8 mouse cellular contexts compared by ENCODE assay signal in the genomic region with DNA sequence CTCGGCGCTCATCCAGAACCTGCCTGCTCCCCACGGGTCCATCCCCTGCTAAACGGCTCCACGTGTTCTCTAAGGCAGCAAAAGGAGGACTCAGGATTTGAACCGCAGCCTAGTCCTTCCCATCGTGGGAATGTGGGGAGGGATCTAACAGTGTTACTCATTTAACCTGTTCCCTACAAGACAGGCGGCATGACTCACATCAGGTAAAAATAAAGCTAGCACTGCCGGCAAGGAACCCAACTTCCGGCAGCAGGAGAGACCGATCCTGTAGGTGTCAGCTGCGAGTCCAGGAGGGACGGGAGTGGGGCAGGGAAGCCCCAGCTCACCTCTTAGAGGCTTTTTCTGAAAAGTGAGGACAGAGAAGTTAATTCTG. TPM values are rescaled to one million over a fixed set of nuclear protein-coding genes. Genes with fewer than 3 reads are reported as not detected.
DNase-seq lines count a peak whose midpoint lies in the region; ATAC-seq and TF ChIP-seq lines count a peak whose summit lies in the region.

No protein-coding gene starts in this region.

- intact Hi-C loops in heart, postnatal 25 days (cut with DNase I), result no loop called here

- peak overlapping the region; percentile 35 for H3K4me3 ChIP-seq in embryonic facial prominence, embryonic 13.5 days
- peak overlapping the region; percentile 36 for H3K4me3 ChIP-seq in hindbrain, embryonic 16.5 days (ENCODE audit: low read length)
- H3K4me3 ChIP-seq in limb, embryonic 14.5 days (replicated peaks; ENCODE audit: low read length), result peak overlapping the region; percentile 29
- H3K4me3 ChIP-seq in midbrain, postnatal 0 days (ENCODE audit: low read depth, low read length), result peak overlapping the region; percentile 26

- H3K4me1 ChIP-seq in embryonic facial prominence, embryonic 13.5 days, result peaks cover 27% of the 10 kb centered on the region
- H3K4me1 ChIP-seq in hindbrain, embryonic 16.5 days (ENCODE audit: control insufficient read depth, insufficient read depth, low read depth, low read length), result peaks cover 3% of the 10 kb centered on the region; the same call in 1 of the 2 replicates
- H3K4me1 ChIP-seq in limb, embryonic 14.5 days (ENCODE audit: control insufficient read depth, insufficient read depth, low read length), result 0 out of 2 replicates have a peak, but pooled peaks cover 8% of the 10 kb centered on the region
- no peaks in the 10 kb centered on the region for H3K4me1 ChIP-seq in midbrain, postnatal 0 days (ENCODE audit: insufficient read depth, low read length)

- peak overlapping the region; percentile 62 for H3K4me2 ChIP-seq in embryonic facial prominence, embryonic 13.5 days
- peak overlapping the region; percentile 64 for H3K4me2 ChIP-seq in hindbrain, embryonic 16.5 days (ENCODE audit: low read length)
- peak overlapping the region; percentile 60 for H3K4me2 ChIP-seq in limb, embryonic 14.5 days (replicated peaks; ENCODE audit: low read depth, low read length, severe bottlenecking)
- peak overlapping the region; percentile 53 for H3K4me2 ChIP-seq in midbrain, postnatal 0 days (ENCODE audit: low read depth, low read length, poor library complexity, severe bottlenecking)

- peak overlapping the region; percentile 60 for H3K27ac ChIP-seq in embryonic facial prominence, embryonic 13.5 days
- H3K27ac ChIP-seq in hindbrain, embryonic 16.5 days (ENCODE audit: low read depth, low read length), result no peak overlapping the region
- no peak overlapping the region for H3K27ac ChIP-seq in limb, embryonic 14.5 days (replicated peaks; ENCODE audit: low read depth, low read length)
- no peak overlapping the region for H3K27ac ChIP-seq in midbrain, postnatal 0 days (ENCODE audit: low read depth, low read length)

- H3K27me3 ChIP-seq in embryonic facial prominence, embryonic 13.5 days, result peaks cover 13% of the 10 kb centered on the region
- H3K27me3 ChIP-seq in hindbrain, embryonic 16.5 days (replicated peaks; ENCODE audit: control insufficient read depth, insufficient read depth, low read length), result peaks cover 5% of the 10 kb centered on the region
- H3K27me3 ChIP-seq in limb, embryonic 14.5 days (ENCODE audit: control insufficient read depth, insufficient read depth, low read length), result no peaks in the 10 kb centered on the region
- peaks cover 4% of the 10 kb centered on the region; the same call in 1 of the 2 replicates for H3K27me3 ChIP-seq in midbrain, postnatal 0 days (ENCODE audit: insufficient read depth, low read length)

- 0 out of 2 replicates have a peak overlapping the region, but pooled peaks have one; percentile 41 for H3K9ac ChIP-seq in embryonic facial prominence, embryonic 13.5 days
- H3K9ac ChIP-seq in hindbrain, embryonic 16.5 days (ENCODE audit: low read depth, low read length), result no peak overlapping the region
- no peak overlapping the region for H3K9ac ChIP-seq in limb, embryonic 14.5 days (ENCODE audit: low read depth, low read length, severe bottlenecking)
- no peak overlapping the region for H3K9ac ChIP-seq in midbrain, postnatal 0 days (replicated peaks; ENCODE audit: low read length, poor library complexity, severe bottlenecking)

- TF ChIP-seq CTCF in midbrain, postnatal 0 days (IDR thresholded peaks at IDR 0.05), result no peak; the same call in 1 of the 2 replicates

- peaks cover 3% of the 10 kb centered on the region; the same call in 1 of the 2 replicates for H3K9me3 ChIP-seq in embryonic facial prominence, embryonic 13.5 days
- no peaks in the 10 kb centered on the region for H3K9me3 ChIP-seq in hindbrain, embryonic 16.5 days (ENCODE audit: control insufficient read depth, low read length)
- H3K9me3 ChIP-seq in limb, embryonic 14.5 days (ENCODE audit: control insufficient read depth, low read length), result peaks cover 3% of the 10 kb centered on the region; the same call in 1 of the 2 replicates
- no peaks in the 10 kb centered on the region for H3K9me3 ChIP-seq in midbrain, postnatal 0 days (ENCODE audit: low read length)

- peak; percentile 25 to 31 for DNase-seq in heart, adult 18-20 months
- no peak for DNase-seq in heart, postnatal 25 days (ENCODE audit: low spot score)
- DNase-seq in limb, embryonic 14.5 days (ENCODE audit: low spot score), result no peak
- DNase-seq in midbrain, postnatal 0 days (ENCODE audit: low spot score), result no peak
- DNase-seq in Muller cell, postnatal 12 days (ENCODE audit: inconsistent ontology term), result no peak
- no peak for DNase-seq in cerebellum, postnatal 36 days

- H3K36me3 ChIP-seq in embryonic facial prominence, embryonic 13.5 days, result no peaks in the 10 kb centered on the region
- no peaks in the 10 kb centered on the region for H3K36me3 ChIP-seq in hindbrain, embryonic 16.5 days (ENCODE audit: control insufficient read depth, insufficient read depth, low read length)
- H3K36me3 ChIP-seq in limb, embryonic 14.5 days (ENCODE audit: control insufficient read depth, insufficient read depth, low read length), result no peaks in the 10 kb centered on the region
- no peaks in the 10 kb centered on the region for H3K36me3 ChIP-seq in midbrain, postnatal 0 days (ENCODE audit: insufficient read depth, low read length)

- 6% methylated on average over 13 of the region's 13 CpGs for WGBS in embryonic facial prominence, embryonic 13.5 days
- WGBS in hindbrain, embryonic 16.5 days, result 22% methylated on average over 13 of the region's 13 CpGs
- 19% methylated on average over 13 of the region's 13 CpGs for WGBS in limb, embryonic 14.5 days
- 17% methylated on average over 13 of the region's 13 CpGs for WGBS in midbrain, postnatal 0 days

- ATAC-seq in embryonic facial prominence, embryonic 13.5 days (ENCODE audit: insufficient number of reproducible peaks, insufficient read depth, low FRiP score, low TSS enrichment, low read depth), result no peak
- no peak for ATAC-seq in hindbrain, embryonic 16.5 days
- ATAC-seq in limb, embryonic 14.5 days (ENCODE audit: low FRiP score, low read depth), result 0 out of 2 replicates have a peak, but pooled peaks have one; percentile 21
- no peak for ATAC-seq in midbrain, postnatal 0 days (ENCODE audit: low FRiP score)

- TF ChIP-seq POLR2A in limb, embryonic 14.5 days (IDR thresholded peaks at IDR 0.05; ENCODE audit: borderline replicate concordance, extremely low read depth, insufficient read depth, insufficient read length), result no peak

RNA-seq across cellular contexts. Expression of gene Tmem125, which starts 0.7 kb away (rescaled TPM):
- total RNA-seq in heart, adult 18-20 months (2021), result not detected
- total RNA-seq in heart, postnatal 25 days (2021), result under 1 TPM in 1 of 2 experiments, not detected in 1; 0.17 TPM
- polyA plus RNA-seq in embryonic facial prominence, embryonic 13.5 days (2015; fragmentation: Nextera tagmentation; extraction: Ambion mirVana), result 2.8 and 3.2 TPM in 2 replicates
- 0.16 and 0.30 TPM in 2 replicates for polyA plus RNA-seq in hindbrain, embryonic 16.5 days (2015; fragmentation: Nextera tagmentation; extraction: Ambion mirVana)
- polyA plus RNA-seq in limb, embryonic 14.5 days (2012; rRNA removed), result 5.2 and 6.0 TPM in 2 replicates
- 7.6 and 11.1 TPM in 2 replicates for polyA plus RNA-seq in limb, embryonic 14.5 days (2014; fragmentation: Nextera tagmentation; extraction: Ambion mirVana)
- 0.19 and 0.22 TPM in 2 replicates for total RNA-seq in midbrain, postnatal 0 days (2014; rRNA removed)
- polyA plus RNA-seq in midbrain, postnatal 0 days (2015; fragmentation: Nextera tagmentation; extraction: Ambion mirVana), result 0.14 and 0.23 TPM in 2 replicates

RNA-seq across cellular contexts. Expression of gene 2610528J11Rik, which starts 16.3 kb away (rescaled TPM):
- total RNA-seq in heart, adult 18-20 months (2021), result not detected
- not detected for total RNA-seq in heart, postnatal 25 days (2021)
- polyA plus RNA-seq in embryonic facial prominence, embryonic 13.5 days (2015; fragmentation: Nextera tagmentation; extraction: Ambion mirVana), result 4.1 and 5.0 TPM in 2 replicates
- polyA plus RNA-seq in hindbrain, embryonic 16.5 days (2015; fragmentation: Nextera tagmentation; extraction: Ambion mirVana), result not detected in 2 replicates
- polyA plus RNA-seq in limb, embryonic 14.5 days (2012; rRNA removed), result 3.7 and 4.3 TPM in 2 replicates
- polyA plus RNA-seq in limb, embryonic 14.5 days (2014; fragmentation: Nextera tagmentation; extraction: Ambion mirVana), result 9.5 and 10.9 TPM in 2 replicates
- not detected in 2 replicates for total RNA-seq in midbrain, postnatal 0 days (2014; rRNA removed)
- polyA plus RNA-seq in midbrain, postnatal 0 days (2015; fragmentation: Nextera tagmentation; extraction: Ambion mirVana), result not detected in 2 replicates

RNA-seq across cellular contexts. Expression of gene Tie1, which starts 53.3 kb away (rescaled TPM):
- total RNA-seq in heart, adult 18-20 months (2021), result 10 to 100 TPM; 47.5 to 56.8 TPM
- 10 to 100 TPM; 64.0 to 75.8 TPM for total RNA-seq in heart, postnatal 25 days (2021)
- 19.4 and 19.6 TPM in 2 replicates for polyA plus RNA-seq in embryonic facial prominence, embryonic 13.5 days (2015; fragmentation: Nextera tagmentation; extraction: Ambion mirVana)
- polyA plus RNA-seq in hindbrain, embryonic 16.5 days (2015; fragmentation: Nextera tagmentation; extraction: Ambion mirVana), result 13.5 and 16.6 TPM in 2 replicates
- polyA plus RNA-seq in limb, embryonic 14.5 days (2012; rRNA removed), result 27.1 and 34.2 TPM in 2 replicates
- polyA plus RNA-seq in limb, embryonic 14.5 days (2014; fragmentation: Nextera tagmentation; extraction: Ambion mirVana), result 16.7 and 17.7 TPM in 2 replicates
- total RNA-seq in midbrain, postnatal 0 days (2014; rRNA removed), result 15.7 and 17.2 TPM in 2 replicates
- 9.9 and 10.3 TPM in 2 replicates for polyA plus RNA-seq in midbrain, postnatal 0 days (2015; fragmentation: Nextera tagmentation; extraction: Ambion mirVana)

Comparison
In these comparisons a context has a peak if more than half of its experiments do, and no peak if none do; other contexts are left out.
1. DNase-seq: peak in heart, adult 18-20 months (2 of 2); none in heart, postnatal 25 days (single experiment), limb, embryonic 14.5 days (single experiment), midbrain, postnatal 0 days (single experiment), Muller cell, postnatal 12 days (single experiment) and cerebellum, postnatal 36 days (0 of 2).
2. Peak in every context shown above with its lines, with median percentiles within 50 percentile points of each other: H3K4me2 ChIP-seq and H3K4me3 ChIP-seq.